Comparison of ENCODE assay signal across 8 mouse cellular contexts in genomic region chr7:122242260-122242659, GRCm38 (mm10). TPM values are rescaled to one million over a fixed set of nuclear protein-coding genes. Genes with fewer than 3 reads are reported as not detected.
DNase-seq lines count a peak whose midpoint lies in the region; ATAC-seq and TF ChIP-seq lines count a peak whose summit lies in the region.

No protein-coding gene starts in this region.

- H3K36me3 ChIP-seq in E14TG2a.4 (ENCODE audit: insufficient read depth, low read length) = no peaks in the 10 kb centered on the region
- no peaks in the 10 kb centered on the region for H3K36me3 ChIP-seq in forebrain, postnatal 0 days (ENCODE audit: insufficient read depth)

- TF ChIP-seq CTCF in left cerebral cortex, adult 2 months (IDR thresholded peaks at IDR 0.05) = peak; percentile 90
- TF ChIP-seq CTCF in E14TG2a.4 (conservative IDR thresholded peaks at IDR 0.05; ENCODE audit: low read length) = peak; percentile 87
- TF ChIP-seq CTCF in forebrain, postnatal 0 days (IDR thresholded peaks at IDR 0.05; ENCODE audit: low read depth) = peak; percentile 88

- no peak overlapping the region for H3K9ac ChIP-seq in forebrain, postnatal 0 days

- no peak overlapping the region for H3K4me2 ChIP-seq in forebrain, postnatal 0 days (ENCODE audit: low read depth)

- H3K4me1 ChIP-seq in E14TG2a.4 (replicated peaks; ENCODE audit: low read depth, low read length) = peaks cover 18% of the 10 kb centered on the region
- H3K4me1 ChIP-seq in forebrain, postnatal 0 days (ENCODE audit: insufficient read depth) = no peaks in the 10 kb centered on the region

- DNase-seq in left cerebral cortex, adult 2 months (ENCODE audit: extremely low spot score in 1 of 2, low spot score in 2 of 2) = peak; percentile 29 to 42
- DNase-seq in left cerebral cortex, adult 8-10 months (ENCODE audit: low spot score in 2 of 2) = no peak
- peak; percentile 75 for DNase-seq in brain, adult 2 months (ENCODE audit: low read depth, low spot score)
- DNase-seq in forebrain, postnatal 0 days = peak; percentile 67
- DNase-seq in kidney, postnatal 14 days = peak; percentile 38
- peak; percentile 76 for DNase-seq in retina, postnatal 1 day

- intact Hi-C loops in left cerebral cortex, adult 2 months (cut with DNase I) = loop anchor here (1.0 kb wide), 1 partner anchor 43 kb away; no protein-coding TSS in a partner anchor

- no peak for ATAC-seq in forebrain, postnatal 0 days
- ATAC-seq in erythroblast, adult 5-6 weeks (replicated peaks; ENCODE audit: low FRiP score, poor library complexity, severe bottlenecking) = no peak; the same call in 1 of the 2 replicates

- H3K27me3 ChIP-seq in E14TG2a.4 (ENCODE audit: insufficient read depth, low read length) = no peaks in the 10 kb centered on the region
- H3K27me3 ChIP-seq in forebrain, postnatal 0 days (ENCODE audit: insufficient read depth, low read length) = no peaks in the 10 kb centered on the region

- WGBS in forebrain, postnatal 0 days = 51% methylated on average over 1 of the region's 1 CpGs

- H3K4me3 ChIP-seq in left cerebral cortex, adult 2 months = no peak overlapping the region
- no peak overlapping the region for H3K4me3 ChIP-seq in E14TG2a.4 (replicated peaks; ENCODE audit: low read length)
- no peak overlapping the region for H3K4me3 ChIP-seq in forebrain, postnatal 0 days (ENCODE audit: low read depth, low read length)

- H3K27ac ChIP-seq in left cerebral cortex, adult 2 months = no peak overlapping the region
- H3K27ac ChIP-seq in forebrain, postnatal 0 days (ENCODE audit: low read depth, low read length) = no peak overlapping the region

- peaks cover 6% of the 10 kb centered on the region; the same call in 1 of the 2 replicates for H3K9me3 ChIP-seq in E14TG2a.4 (ENCODE audit: low read length)
- no peaks in the 10 kb centered on the region for H3K9me3 ChIP-seq in forebrain, postnatal 0 days (ENCODE audit: low read length)

RNA-seq across cellular contexts. Expression of gene Chp2, which starts 23.0 kb away (rescaled TPM):
- 1 to 10 TPM; 4.9 to 5.4 TPM for total RNA-seq in left cerebral cortex, adult 2 months (2021)
- 1 to 10 TPM; 4.6 to 5.9 (median 5.0) TPM for total RNA-seq in left cerebral cortex, adult 8-10 months (2022)
- 1.00 and 1.5 TPM in 2 replicates for total RNA-seq in forebrain, postnatal 0 days (2014; rRNA removed)
- polyA plus RNA-seq in forebrain, postnatal 0 days (2015; fragmentation: Nextera tagmentation; extraction: Ambion mirVana) = 0.98 and 1.1 TPM in 2 replicates
- total RNA-seq in erythroblast, adult 5-6 weeks (2015; ENCODE audit: low replicate concordance) = 1.9 TPM in 1 of 2 replicates, not detected in the other
- 2.3 and 6.1 TPM in 2 replicates for total RNA-seq in erythroblast, adult 5-6 weeks (2017; ENCODE audit: low replicate concordance)

RNA-seq across cellular contexts. Expression of gene Prkcb, which starts 46.3 kb away (rescaled TPM):
- 100 to 1,000 TPM; 964 to 986 TPM for total RNA-seq in left cerebral cortex, adult 2 months (2021)
- 1,000 to 10,000 TPM in 2 of 4 experiments, 100 to 1,000 TPM in 2; 870 to 1,138 (median 953) TPM for total RNA-seq in left cerebral cortex, adult 8-10 months (2022)
- 182 and 207 TPM in 2 replicates for total RNA-seq in forebrain, postnatal 0 days (2014; rRNA removed)
- polyA plus RNA-seq in forebrain, postnatal 0 days (2015; fragmentation: Nextera tagmentation; extraction: Ambion mirVana) = 91.8 and 145 TPM in 2 replicates
- 29.7 and 33.6 TPM in 2 replicates for total RNA-seq in erythroblast, adult 5-6 weeks (2015; ENCODE audit: low replicate concordance)
- 18.3 and 20.2 TPM in 2 replicates for total RNA-seq in erythroblast, adult 5-6 weeks (2017; ENCODE audit: low replicate concordance)

RNA-seq across cellular contexts. Expression of gene Ern2, which starts 56.3 kb away (rescaled TPM):
- under 1 TPM; 0.45 to 0.75 TPM for total RNA-seq in left cerebral cortex, adult 2 months (2021)
- under 1 TPM; 0.33 to 0.87 (median 0.71) TPM for total RNA-seq in left cerebral cortex, adult 8-10 months (2022)
- 1.8 and 3.0 TPM in 2 replicates for total RNA-seq in forebrain, postnatal 0 days (2014; rRNA removed)
- 0.60 and 0.96 TPM in 2 replicates for polyA plus RNA-seq in forebrain, postnatal 0 days (2015; fragmentation: Nextera tagmentation; extraction: Ambion mirVana)
- not detected in 2 replicates for total RNA-seq in erythroblast, adult 5-6 weeks (2015; ENCODE audit: low replicate concordance)
- total RNA-seq in erythroblast, adult 5-6 weeks (2017; ENCODE audit: low replicate concordance) = not detected in 2 replicates

Comparison
In these comparisons a context has a peak if more than half of its experiments do, and no peak if none do; other contexts are left out.
1. DNase-seq: peak in left cerebral cortex, adult 2 months (2 of 2), brain, adult 2 months (single experiment), forebrain, postnatal 0 days (single experiment), kidney, postnatal 14 days (single experiment) and retina, postnatal 1 day (single experiment); none in left cerebral cortex, adult 8-10 months (0 of 2).
2. Peak in every context shown above with its lines, with median percentiles within 50 percentile points of each other: CTCF ChIP-seq.